Mouse (Mus musculus) granulocyte monocyte progenitor cell, adult 5-6 weeks (primary cell): ENCODE measurements around the gene Dync2h1. TPM values are rescaled to one million over a fixed set of nuclear protein-coding genes. Genes with fewer than 3 reads are reported as not detected.
"Not testable (repeated sequence)": the region's sequence is repeated elsewhere in the genome, so short reads cannot be mapped to it uniquely, and the experiment has no call there.

ENCODE experiments used
- ATAC-seq: replicated peaks from 2 replicates; pipeline ENCODE4 v1.8.0; 2016; ENCODE audit warnings: mild to moderate bottlenecking, moderate TSS enrichment, inconsistent platforms; ENCODE audit not compliant: poor library complexity, severe bottlenecking
- total RNA-seq, 2 experiments: library from RNA; stranded (forward) in 1 of 2; stranded (reverse) in 1 of 2; fragments of 200-712, 200-1000 nt in 1 of 2; fragments of >200 nt in 1 of 2; fragmentation: Nextera tagmentation in 1 of 2; gene quantifications; 2 replicates each; pipeline ENCODE4 v1.2.3; 2014 to 2017

Dync2h1 gene
- total RNA-seq (2014; fragmentation: Nextera tagmentation) (3.2 and 7.5 TPM in 2 replicates), total RNA-seq (2017) (4.7 and 4.9 TPM in 2 replicates)

DNA sequence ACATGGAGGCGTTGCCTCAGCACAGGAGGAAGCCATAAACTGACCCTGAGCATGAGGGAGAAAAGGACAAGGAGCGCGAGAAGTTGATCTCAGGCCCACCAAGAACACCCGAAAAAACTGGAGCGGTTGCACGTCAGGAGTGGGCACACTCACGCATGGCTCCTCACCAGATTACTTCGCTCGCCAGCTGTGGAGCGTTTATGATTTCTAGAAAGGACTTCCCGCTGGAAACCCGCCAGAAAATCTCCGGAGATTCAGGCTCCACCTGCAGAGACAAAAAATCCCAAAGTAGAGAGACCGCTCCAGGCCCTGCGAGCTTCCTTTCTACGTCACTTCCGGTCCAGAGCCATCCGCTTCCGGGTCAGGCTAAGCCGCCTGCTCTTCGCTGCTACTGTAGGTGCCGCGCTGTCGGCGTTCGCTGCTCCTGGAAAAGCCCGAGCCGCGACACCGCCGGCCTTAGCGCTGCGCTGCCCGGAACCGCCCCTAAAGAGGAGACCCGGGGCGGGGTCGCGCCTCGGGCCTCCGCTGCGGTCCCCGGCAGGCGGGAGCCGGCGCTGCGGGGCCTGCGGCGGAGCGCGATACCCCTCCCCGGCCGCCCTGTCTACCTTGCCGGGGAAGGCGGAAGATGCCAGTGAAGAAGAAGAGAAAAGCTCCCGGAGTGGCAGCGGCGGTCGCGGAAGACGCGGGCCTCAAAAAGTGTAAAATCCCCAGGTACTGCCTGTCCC lies at the start of gene Dync2h1, which contains the start of gene Dcun1d5:
TSS of gene Dync2h1 (minus strand) at position 275 of the 725 bp plus-strand sequence.
TSS of gene Dcun1d5 (plus strand) at position 349 of the 725 bp plus-strand sequence.
- peak; percentile 92 for ATAC-seq

DNA sequence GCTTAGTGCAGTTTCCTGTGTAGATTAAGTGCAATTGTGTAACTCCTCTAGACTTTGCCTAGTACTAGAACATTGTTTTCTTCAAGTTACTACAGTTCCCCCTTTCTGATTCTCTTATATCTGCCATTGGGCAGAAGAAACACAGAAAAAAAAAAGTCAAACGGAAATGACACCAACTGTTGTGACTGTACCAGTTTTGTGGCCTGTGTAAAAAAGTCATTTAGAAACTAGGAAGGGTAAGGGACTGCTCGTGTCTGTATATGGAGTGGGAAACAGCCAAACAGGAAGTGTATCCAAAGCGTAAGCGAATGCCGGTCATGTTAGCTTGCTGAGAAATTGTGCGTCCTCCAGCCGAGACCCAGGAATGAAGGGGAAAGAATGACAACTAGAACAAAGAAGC lies 37.2 kb upstream of the Dync2h1 start:
- ATAC-seq = peak; percentile 92

DNA sequence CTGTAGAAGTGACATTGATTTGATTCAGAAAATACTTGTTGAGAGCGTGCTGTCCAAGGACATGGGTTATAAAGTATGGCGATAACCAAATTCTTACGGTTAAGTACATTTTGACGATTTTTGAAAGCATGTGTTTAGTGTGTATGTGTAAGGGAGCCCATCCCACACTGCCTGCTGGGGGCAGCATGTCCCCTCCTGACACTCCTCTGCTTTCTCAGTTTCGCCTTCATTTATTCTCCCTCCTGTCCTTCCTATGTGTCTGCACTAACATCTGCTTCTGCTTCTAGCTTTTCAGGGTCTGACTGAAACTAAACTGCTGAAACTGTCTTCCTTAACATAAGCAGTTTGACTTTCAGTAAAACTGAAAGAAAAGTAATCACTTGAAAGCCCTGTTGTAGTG lies 36.8 kb upstream of the Dync2h1 start:
- ATAC-seq = peak; percentile 72

DNA sequence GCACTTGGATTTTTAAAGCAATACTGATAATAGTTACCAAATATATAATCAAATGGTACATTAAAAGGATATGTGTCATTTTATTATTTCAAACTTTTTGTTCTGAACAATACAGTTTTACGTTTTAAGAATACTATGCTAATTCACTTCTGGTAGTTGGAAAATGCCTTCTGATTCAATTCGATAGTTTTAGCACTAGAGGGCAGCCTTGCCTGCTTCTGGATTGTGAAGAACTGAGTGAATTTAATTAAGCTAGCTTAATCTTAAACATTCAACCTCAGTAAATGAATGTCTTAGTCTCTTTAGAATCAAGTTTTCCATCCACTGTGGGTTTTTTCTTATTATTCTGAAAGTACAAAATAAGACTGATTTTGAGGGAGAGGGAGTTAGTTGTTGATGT lies 32.0 kb upstream of the Dync2h1 start:
- peak; percentile 67 for ATAC-seq

DNA sequence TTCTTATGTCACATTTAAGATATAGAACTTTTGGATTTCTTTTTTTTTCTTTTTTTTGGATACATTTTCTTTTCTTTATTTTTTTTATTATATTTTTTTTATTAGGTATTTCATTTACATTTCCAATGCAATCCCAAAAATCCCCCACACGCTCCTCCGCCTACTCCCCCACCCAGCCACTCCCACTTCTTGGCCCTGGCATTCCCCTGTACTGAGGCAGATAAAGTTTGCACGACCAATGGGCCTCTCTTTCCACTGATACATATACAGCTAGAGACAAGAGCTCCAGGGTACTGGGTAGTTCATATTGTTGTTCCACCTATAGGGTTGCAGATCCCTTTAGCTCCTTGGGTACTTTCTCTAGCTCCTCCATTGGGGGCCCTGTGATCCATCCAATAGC lies 6.4 kb upstream of the Dync2h1 start:
- ATAC-seq = not testable (repeated sequence)

DNA sequence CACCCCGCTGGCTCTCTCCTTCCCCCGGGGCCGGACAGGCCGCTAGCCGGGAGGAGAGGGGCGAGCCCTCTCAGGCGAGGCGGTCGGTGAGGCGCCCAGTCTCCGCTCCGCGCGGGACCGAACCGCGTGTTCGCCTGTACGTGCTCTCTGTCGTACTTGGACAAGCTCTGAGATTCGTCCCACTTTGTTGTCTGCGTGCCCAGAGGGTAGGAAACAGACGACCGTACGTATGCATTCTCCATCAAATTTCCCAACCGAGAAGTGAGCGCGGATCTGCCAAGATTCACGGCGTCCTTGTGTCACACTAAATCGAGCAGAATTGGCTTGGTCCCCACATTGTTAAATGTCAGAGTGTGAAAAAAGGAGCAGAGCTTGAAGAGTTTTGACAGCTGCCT lies 648 bp upstream of the Dync2h1 start:
- peak; percentile 53; the same call in 1 of the 2 replicates for ATAC-seq

DNA sequence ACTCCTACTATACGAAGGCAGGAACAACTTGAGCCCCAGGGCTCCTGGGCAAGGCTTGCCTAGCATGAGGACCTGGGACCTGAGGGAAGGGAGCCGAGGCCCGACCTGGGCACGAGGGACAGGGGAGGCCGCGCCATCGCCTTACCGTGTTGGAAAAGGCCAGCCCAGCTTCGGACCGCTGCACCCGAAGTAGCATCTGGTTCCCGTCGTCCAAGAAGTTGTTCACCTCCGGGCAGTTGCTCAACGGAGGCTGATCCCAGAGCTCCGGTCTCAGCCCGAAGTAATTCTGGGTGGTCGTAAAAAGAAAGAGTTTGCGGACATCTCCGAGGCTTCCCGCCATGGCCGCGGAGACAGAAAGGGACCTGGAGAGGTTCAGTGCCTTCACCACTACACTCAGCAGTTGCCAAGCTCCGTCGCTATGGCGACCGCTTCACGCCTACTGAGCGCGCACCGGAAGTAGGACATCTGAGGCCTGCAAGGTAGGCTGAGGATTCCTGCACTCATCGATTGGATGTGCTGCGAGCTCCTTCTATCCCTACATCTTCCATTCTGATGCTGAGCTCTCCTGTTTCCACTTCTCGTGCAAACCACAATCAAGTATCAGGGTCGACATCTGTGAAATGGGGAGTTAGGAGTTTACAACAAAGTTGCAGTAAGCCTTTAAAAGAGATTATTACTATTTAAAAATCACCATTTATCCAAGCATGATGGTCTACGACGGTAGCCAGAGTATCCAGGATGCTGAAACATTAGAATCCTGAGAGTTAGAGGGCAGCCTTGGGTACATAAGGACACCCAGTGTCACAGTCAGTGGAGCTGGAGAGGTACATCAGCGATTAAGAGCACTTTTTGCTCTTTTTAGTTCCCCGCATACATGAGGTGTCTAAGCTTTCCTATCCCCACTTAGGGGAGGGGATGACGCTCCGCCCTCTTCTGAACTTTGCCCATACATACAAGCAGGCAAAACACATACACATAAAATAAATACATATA lies 7.3 kb downstream of the Dync2h1 start:
- ATAC-seq = peak; percentile 98

DNA sequence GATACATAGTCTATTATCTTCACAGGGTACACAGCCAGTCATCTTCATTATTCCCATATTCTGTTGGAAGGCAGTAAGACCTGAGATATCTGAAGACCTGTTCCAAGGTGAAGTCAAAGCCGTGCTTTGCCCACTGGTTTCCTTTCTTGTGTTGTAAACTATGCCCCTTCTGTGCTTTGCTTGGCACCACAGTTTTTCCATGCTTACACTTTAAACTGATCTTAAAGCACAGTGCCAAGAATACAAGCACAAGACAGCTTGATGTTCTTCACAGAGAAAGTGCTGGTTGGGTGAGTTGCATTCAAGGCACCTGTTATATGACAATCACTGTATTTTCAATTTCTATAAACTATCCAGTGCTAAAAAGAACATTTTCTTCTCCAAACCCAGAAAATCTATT lies 10.5 kb downstream of the Dync2h1 start:
- ATAC-seq = no peak

DNA sequence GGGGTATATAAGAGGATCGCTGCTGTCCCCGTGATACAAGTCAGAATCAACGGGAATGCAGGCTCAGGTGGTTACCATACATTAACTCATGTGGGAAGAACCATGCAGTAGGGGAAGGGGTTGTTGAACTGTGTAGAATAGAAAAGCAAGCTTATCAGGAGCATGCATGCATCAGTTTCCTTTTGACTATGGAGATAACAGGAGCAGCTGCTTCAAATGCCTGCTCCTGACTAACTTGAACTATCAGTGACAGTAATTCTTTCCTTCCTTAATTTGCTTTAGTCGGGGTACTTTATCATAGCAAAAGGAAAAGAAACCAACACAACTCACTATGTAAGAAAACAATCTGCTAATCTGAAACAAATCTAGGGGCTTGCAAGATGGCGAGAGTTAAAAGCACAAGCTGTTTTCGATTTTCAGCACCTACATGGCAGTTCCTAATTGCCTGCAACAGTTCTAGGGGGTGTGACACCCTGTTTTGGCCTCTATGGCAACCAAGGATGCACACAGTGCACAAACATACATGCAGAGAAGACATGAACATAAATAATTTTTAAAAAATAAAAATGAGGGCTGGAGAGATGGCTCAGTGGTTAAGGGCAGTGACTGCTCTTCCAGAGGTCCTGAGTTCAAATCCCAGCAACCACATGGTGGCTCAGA lies 16.8 kb downstream of the Dync2h1 start:
- no peak for ATAC-seq

DNA sequence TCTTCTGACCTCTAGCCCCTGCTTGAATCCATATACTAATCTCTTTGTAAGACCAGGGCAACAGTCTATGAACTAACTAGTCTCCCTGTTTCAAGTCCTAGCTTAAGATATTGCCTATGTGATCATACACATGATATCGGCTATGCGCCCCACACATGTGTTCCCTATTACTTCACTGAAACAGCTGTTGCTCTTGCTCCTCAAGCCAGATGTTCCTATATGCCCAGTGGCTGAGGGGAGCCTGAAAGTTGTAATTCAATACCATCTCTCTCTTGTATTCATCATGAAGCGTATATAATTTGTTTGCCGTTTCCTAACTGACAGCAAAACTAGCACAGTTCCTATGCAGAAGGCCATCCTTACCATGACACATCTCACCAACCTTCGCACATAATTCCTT lies 23.6 kb downstream of the Dync2h1 start:
- no peak for ATAC-seq

DNA sequence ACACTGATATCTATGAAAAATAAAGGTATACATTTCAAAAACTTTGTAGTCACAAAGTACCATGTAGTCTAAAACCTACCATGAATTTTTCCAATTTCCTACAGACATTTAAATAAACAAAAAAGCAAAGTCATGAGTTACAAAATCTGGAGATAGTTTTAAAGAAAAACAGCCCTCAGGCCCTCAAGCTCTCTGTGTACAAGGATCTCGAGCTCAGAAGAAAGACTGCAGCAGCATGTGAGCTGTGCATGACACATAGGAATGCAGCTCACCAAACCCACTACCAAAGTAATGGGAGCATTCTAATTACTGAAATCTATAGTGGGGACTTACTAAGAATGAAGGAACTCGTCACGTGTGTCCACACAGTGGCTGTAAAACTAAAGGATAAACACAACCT lies 24.5 kb downstream of the Dync2h1 start:
- no peak for ATAC-seq

DNA sequence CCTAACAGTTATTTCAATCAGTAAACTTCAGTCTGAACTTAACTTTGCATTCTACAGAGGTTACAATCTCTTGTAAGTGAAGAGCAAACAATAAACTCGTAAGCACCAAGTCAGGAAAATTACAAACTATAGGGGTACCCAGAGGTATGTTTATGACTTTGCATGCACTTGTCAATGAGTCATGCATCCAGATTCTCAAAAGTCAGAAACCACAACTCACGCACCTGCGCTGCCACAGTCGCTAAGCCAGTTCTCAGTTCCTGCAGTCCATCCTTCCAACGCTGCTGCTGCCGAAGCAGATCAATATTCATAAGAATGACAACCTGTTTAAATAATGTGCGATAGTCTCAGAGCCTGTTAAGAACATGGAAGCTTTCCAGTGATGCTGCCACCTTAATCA lies 25.6 kb downstream of the Dync2h1 start:
- ATAC-seq = no peak

DNA sequence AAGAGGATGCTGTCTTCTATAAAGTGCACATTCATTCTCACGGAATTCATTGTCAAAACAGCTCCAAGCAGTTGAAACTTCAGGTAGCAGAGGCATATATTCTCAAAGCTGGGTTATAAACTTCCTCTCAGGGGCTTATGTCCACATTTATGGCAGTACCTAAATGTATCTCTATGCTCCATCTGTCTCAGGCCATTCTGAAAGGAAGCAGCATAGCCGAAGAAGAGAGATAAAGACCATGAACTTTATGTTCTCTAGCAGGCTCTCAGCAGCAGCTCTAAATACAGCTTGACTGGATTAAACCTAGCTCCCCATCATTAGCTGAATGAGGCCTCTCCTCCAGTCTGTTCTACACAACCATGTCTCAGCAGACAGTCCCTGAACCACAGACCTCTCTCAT lies 29.9 kb downstream of the Dync2h1 start:
- no peak for ATAC-seq

DNA sequence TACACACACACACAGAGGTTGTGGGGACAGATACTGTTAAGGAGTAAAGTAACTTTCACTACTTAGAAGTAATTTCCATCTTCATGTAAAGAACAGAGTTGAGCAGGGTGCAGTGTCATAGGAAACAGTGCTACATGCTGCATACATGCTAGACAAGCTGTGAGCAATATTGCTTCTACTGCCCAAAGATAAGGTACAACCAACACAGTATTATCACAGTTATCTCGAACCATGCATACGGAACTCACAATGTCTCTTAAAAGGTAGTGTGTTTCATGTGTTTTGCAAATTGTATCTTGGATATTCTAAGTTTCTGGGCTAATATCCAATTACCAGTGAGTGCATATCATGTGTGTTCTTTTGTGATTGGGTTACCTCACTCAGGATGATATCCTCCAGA lies 61.4 kb downstream of the Dync2h1 start:
- no peak for ATAC-seq

DNA sequence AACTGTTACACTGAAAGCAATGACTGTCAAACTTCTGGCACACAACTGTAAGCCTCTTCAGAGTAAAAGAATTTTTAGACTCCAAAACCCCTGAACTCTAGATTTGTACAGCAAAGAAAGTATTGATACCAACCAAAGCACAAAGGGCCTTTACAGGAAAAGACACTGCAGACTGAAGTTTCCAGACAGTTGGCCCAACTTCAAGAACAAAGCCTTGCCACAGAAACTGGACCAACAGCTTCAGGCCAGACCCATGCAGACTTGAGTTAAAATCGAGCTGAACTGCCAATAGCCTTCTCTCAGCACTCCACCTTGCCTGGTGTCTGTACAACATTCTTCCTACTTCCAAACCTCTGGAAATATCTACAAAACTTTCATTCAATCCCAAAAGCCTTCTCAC lies 74.1 kb downstream of the Dync2h1 start:
- ATAC-seq = no peak

DNA sequence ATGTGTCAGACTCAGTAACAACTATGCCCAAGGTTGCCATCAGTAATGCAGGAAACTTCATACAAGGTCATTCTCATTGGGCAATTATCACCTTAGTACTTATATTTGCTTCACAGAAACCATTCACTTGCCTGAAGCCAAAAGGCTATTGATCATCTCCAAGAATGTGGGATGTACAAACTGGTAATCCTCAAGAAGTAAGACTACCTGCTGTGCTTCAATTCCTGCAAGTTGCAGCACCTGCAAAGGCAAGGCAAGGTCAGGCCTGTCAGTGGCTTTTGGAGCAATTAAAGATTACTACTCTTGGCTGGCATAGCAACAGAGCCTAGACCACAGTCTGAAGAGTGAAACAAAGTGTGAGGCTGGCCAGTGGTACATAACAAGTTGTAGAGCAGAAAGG lies 82.9 kb downstream of the Dync2h1 start:
- ATAC-seq = no peak

DNA sequence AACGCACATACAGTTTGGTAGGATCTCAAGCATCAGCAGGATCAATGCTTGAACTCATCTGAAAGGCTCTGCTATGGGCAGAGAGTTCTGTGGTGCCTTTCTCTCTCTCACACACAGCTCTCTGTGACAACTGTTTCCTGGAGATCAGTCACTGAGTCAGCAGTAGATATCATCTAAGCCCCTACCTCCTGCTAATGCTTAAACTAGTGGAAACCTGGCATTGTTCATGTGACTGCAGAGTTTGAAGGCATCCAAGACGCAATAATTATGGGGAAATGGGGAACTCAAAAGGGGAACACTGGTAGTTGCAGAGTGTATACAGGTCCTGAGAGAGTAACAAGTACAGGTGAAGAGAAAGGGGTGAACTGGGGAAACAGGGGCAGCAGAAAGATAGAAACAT lies 109.6 kb downstream of the Dync2h1 start:
- ATAC-seq = no peak

DNA sequence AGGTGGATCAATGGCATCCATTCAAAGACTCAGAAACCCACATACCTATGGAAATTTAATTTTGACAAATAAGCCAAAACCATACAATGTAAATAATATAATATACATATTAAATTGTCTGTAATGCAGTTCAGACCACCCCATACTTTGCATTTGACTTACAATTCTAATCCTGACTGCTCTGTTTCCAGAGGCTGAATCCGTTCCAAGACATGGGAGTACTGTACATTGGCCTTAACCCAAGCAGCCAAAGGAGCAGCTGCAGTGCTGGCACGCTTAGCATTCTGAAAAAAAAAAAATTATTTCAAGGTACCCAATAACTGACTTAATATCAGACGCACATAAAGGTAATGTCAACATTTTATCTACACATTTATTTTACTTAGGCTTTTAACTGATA lies 113.4 kb downstream of the Dync2h1 start:
- ATAC-seq = no peak

DNA sequence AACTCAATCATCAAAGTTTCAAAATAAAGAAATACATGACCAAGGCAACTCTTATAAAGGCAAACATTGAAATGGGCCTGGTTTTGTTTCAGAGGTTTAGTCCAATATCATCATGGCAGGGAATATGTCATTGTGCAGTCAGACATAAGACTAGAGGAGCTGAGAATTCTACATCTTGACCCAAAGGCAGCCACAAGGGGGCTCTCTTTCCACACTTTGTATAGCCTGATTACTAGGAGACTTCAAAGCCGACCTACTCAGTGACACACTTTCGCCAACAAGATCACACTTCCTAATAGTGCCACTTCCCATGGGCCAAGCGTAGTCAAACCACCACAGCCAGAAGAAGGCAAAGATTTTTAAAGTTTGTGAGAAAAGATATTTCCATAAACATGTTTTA lies 133.7 kb downstream of the Dync2h1 start:
- ATAC-seq = no peak

DNA sequence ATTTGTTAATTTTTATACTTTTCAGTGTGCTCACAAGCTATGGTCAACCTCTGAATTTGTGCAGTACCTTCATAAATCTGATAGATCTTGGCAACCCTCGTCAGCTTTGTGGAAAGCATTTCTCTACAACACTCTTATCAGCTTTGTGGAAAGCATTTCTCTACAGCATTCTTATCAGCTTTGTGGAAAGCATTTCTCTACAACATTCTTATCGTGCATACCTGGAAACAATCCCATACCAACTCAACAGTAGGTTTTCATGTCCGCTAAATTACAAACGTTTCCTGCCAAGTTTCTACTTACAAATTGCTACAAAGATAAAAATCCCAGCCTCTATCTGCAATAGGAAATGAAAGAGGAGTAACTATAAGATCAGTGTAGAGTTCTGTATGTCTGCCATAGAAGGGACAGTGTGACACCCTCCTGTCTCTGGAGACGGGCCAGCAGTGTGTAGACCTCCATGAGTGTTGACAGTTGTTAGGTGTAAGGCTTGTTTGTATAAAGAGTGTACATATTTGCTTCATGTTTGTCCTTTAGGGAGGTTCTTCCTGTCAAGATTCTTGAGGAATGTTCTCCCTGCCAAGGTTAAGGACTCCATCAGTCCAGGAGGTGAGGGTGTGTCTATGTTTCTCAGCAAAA lies 141.5 kb downstream of the Dync2h1 start:
- ATAC-seq = no peak
